Mouse (Mus musculus): ENCODE measurements at regions not wholly inside any gene's neighbourhood (a gene's known extent, or its start where the extent isn't known, plus 50 kb on each side); places are given as distances from the start of the nearest gene placed in this dataset.
A peak's percentile ranks its signal among the peaks of the same experiment; 100 is the strongest.
"Not testable (repeated sequence)": the region's sequence is repeated elsewhere in the genome, so short reads cannot be mapped to it uniquely, and the experiment has no call there.

- peak; percentile 20; the same call in 1 of the 2 replicates for TF ChIP-seq CTCF (IDR thresholded peaks at IDR 0.05; ENCODE audit: low read depth)
- not testable (repeated sequence) for ATAC-seq
Observed at GRCm38 (mm10) chr12:18054430-18054829, 363.8 kb downstream of the Hpcal1 start.

More at GRCm38 (mm10) chr12:18054430-18054829, 363.8 kb downstream of the Hpcal1 start:
- not testable (repeated sequence) for H3K4me2 ChIP-seq (replicated peaks; ENCODE audit: low read depth); H3K4me1 ChIP-seq (replicated peaks; ENCODE audit: control insufficient read depth, insufficient read depth, low read length); H3K36me3 ChIP-seq (ENCODE audit: control insufficient read depth, insufficient read depth); H3K27ac ChIP-seq (ENCODE audit: low read depth, low read length); H3K27me3 ChIP-seq (replicated peaks; ENCODE audit: control insufficient read depth, insufficient read depth, low read length); H3K4me3 ChIP-seq (ENCODE audit: low read depth, low read length); H3K9me3 ChIP-seq (ENCODE audit: control insufficient read depth); H3K9ac ChIP-seq (ENCODE audit: low read depth, low read length)
- 60% methylated on average over 6 of the region's 7 CpGs for WGBS

Data from intestine, postnatal 0 days (tissue).